Mouse (Mus musculus) gastrocnemius, postnatal 4 days (tissue): ENCODE results near the gene Rag1. TPM values are rescaled to one million over a fixed set of nuclear protein-coding genes. Genes with fewer than 3 reads are reported as not detected.
A peak's percentile ranks its signal among the peaks of the same experiment; 100 is the strongest.

Experiments used
- DNase-seq, 2 experiments: peaks; one replicate each; pipeline ENCODE4 v3.0.0; 2021 to 2022; ENCODE audit warnings: low spot score in 2 of 2, mixed read lengths in 2 of 2
- long read RNA-seq, 2 experiments: library from polyadenylated mRNA; stranded (forward); transcript quantifications; one replicate each; pipeline ENCODE4 v2.0.0; 2021
- total RNA-seq, 2 experiments: library from RNA; stranded (reverse); gene quantifications; 2 replicates each; pipeline ENCODE4 v1.2.3; 2021

Gene Rag1
- under 1 TPM; 0.21 to 0.81 TPM for total RNA-seq
- long read RNA-seq, experiment 1 = 0 reads
- long read RNA-seq, experiment 2 = 0 reads

GRCm38 (mm10) chr2:101649114-101649671 lies at the start of gene Rag1, which contains the start of gene B230118H07Rik:
Gene Rag1 (minus strand): TSS chr2:101649501.
Gene B230118H07Rik (minus strand): TSS chr2:101649532.
- no peak for DNase-seq

- DNase-seq = no peak
Observed at GRCm38 (mm10) chr2:101695584-101695983, 46.3 kb upstream of the Rag1 start.

GRCm38 (mm10) chr2:101693577-101694215 lies 44.4 kb upstream of the Rag1 start:
- DNase-seq = no peak

DNA sequence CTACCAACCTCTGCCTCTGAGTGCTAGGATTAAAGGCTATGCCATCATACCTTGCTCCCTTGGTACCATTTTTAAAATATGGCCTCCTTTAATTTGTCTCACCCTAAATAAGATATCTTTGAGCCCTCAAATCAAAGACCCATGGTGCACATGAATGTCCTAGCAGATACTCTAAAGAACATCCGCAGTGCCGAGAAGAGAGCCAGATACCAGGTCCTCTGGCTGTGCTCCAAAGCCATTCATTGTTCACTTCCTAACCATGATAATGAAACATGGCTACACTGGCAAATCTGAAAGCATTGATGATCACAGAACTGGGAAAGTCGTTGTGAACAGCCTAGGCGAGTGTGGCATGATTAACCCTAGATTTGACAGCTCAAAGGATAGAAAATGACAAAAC lies 43.7 kb upstream of the Rag1 start:
- DNase-seq = no peak

DNA sequence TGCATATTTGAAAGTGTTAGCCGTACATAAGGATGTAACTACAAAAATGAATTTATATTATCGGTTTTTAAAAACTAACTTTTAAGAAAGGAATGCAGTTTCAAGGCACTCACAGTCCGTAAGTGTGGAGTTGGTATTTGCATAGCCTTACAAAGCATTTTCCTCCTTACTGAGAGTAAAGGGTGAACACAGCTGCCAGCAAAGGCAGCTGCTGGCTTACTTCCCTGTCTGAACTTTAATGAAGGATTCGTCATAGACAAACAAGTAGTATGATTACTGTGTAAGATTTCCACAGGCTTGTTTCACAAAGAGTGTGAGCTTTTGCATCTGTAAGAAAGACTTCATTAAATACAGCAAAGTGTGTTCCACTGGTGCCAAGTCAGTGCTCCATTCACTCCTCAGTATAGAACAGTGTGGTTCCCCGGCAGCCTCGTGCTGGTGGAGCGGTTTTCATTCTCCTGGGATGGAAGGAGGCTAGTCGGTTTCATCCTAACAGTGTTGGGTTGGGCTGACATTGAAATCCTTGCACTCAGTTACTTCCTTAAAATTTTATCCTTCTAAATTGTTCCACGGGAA lies 41.0 kb upstream of the Rag1 start:
- no peak for DNase-seq

GRCm38 (mm10) chr2:101688011-101688410 lies 38.7 kb upstream of the Rag1 start:
- DNase-seq = no peak

DNA sequence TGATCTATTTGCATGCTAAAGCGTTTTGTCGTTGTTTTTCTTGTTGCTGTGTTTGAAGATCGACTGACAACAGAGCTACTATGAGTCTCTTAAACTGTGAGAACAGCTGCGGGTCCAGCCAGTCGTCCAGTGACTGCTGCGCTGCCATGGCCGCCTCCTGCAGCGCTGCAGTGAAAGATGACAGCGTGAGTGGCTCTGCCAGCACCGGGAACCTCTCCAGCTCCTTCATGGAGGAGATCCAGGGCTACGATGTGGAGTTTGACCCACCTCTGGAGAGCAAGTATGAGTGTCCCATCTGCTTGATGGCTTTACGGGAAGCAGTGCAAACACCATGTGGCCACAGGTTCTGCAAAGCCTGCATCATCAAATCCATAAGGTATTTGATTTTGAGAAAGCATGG lies 35.1 kb upstream of the Rag1 start:
- peak in 1 of 2 experiments; percentile 33 for DNase-seq

- DNase-seq = no peak
Observed at GRCm38 (mm10) chr2:101679164-101679784, 30.0 kb upstream of the Rag1 start.

- peak; percentile 80 to 89 for DNase-seq
Observed at GRCm38 (mm10) chr2:101678236-101679021, 29.1 kb upstream of the Rag1 start, which contains the start of gene Traf6. Gene Traf6 (plus strand): TSS chr2:101678429.

GRCm38 (mm10) chr2:101673547-101673946 lies 24.2 kb upstream of the Rag1 start:
- DNase-seq = no peak

DNA sequence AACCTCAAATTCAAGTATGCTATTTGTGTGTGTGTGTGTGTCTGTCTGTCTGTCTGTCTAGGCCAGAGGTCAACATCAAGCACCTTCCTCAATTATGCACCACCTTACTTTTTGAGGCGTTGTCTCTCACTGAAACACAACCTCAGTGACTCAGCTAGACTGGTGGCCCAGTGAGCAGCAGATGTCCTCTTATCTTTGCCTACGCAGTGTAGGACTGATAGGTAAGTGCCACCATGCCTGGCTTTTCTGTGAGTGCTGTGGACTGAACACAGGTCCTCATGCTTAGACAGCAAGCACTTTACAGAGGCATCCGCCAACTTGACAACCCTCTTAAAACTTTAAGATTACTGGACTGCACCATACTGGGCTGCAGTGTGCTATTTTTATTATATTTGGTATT lies 19.4 kb upstream of the Rag1 start:
- DNase-seq = no peak

- no peak for DNase-seq
Observed at GRCm38 (mm10) chr2:101665703-101666092, 16.4 kb upstream of the Rag1 start.

- DNase-seq = peak; percentile 33 to 63
Observed at GRCm38 (mm10) chr2:101665058-101665702, 15.9 kb upstream of the Rag1 start.

GRCm38 (mm10) chr2:101660536-101660935 lies 11.2 kb upstream of the Rag1 start:
- no peak for DNase-seq

- peak; percentile 39 to 74 for DNase-seq
Observed at GRCm38 (mm10) chr2:101652921-101653597, 3.8 kb upstream of the Rag1 start.

GRCm38 (mm10) chr2:101652204-101652920 lies 3.1 kb upstream of the Rag1 start:
- DNase-seq = no peak

- DNase-seq = no peak
Observed at GRCm38 (mm10) chr2:101650446-101650845, 1.1 kb upstream of the Rag1 start.

- DNase-seq = no peak
Observed at GRCm38 (mm10) chr2:101648361-101648760, 940 bp downstream of the Rag1 start.

- DNase-seq = no peak
Observed at GRCm38 (mm10) chr2:101645841-101646240, 3.5 kb downstream of the Rag1 start.
